Mouse (Mus musculus) hindlimb bud, embryonic 11.5 days (tissue): Measurements from ENCODE around the gene Nes.

Source experiments
- DNase-seq: peaks from one replicate; pipeline ENCODE4 v3.0.0-alpha.2; 2012; ENCODE audit warnings: low read depth, low spot score; ENCODE audit errors: extremely low spot score

The Nes gene

DNA sequence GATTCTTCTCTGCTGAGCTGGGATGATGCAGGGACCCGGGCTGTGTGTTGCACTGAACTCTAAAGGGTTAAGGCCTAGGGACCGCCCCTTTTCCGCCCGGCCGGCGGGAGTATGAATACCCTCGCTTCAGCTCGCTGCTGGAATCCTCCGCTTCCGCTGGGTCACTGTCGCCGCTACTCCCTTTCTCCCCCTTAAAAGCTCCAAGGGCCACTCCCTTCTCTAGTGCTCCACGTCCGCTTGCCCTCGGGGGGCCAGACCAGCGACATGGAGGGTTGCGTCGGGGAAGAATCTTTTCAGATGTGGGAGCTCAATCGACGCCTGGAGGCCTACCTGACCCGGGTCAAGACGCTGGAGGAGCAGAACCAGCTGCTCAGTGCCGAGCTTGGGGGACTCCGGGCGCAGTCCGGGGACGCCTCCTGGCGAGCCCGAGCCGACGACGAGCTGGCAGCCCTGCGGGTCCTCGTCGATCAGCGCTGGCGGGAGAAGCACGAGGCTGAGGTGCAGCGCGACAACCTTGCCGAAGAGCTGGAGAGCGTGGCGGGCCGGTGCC lies at the start of gene Nes:
TSS of gene Nes (plus strand) at position 140 of the 550 bp plus-strand sequence.
- DNase-seq = no peak

DNA sequence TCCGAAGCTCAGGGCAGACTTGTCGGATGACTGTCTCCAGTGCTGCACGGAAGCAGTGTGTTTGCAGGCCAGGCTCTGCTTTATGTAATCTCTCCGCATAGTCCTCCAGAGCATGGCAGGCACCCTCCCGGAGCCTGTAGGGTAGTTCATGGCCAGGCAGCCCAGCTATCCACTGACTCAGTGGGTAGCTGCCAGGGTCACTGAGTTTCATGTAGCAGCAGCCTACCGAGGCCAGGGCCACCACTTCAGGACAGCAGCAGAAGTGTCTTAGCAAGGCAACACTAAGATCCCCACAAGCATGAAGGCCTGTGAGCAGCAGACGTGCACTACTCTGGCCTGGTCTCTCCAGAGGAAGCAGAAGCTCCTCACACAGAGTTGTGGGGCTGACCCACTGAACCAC lies 45.9 kb upstream of the Nes start:
- no peak for DNase-seq

DNA sequence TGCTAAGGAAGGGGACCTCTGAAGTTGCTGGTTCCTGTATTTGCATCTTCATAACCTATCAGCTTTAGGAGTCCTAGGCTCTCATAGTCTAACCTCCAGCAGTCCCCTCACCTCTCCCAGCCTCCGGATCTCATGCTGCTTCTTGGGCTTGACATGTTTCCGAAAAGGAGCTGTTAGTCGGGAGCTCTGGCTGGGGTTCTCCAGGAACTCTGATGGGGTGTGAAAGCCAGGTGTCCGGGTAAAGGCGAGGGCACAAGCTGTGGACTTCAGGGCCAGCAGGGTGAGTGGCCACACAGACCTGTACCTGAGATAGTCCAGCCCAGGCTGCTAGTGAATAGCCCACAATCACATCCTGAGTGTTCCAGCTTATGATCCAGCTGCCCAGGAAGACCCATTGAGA lies 43.4 kb upstream of the Nes start:
- no peak for DNase-seq

DNA sequence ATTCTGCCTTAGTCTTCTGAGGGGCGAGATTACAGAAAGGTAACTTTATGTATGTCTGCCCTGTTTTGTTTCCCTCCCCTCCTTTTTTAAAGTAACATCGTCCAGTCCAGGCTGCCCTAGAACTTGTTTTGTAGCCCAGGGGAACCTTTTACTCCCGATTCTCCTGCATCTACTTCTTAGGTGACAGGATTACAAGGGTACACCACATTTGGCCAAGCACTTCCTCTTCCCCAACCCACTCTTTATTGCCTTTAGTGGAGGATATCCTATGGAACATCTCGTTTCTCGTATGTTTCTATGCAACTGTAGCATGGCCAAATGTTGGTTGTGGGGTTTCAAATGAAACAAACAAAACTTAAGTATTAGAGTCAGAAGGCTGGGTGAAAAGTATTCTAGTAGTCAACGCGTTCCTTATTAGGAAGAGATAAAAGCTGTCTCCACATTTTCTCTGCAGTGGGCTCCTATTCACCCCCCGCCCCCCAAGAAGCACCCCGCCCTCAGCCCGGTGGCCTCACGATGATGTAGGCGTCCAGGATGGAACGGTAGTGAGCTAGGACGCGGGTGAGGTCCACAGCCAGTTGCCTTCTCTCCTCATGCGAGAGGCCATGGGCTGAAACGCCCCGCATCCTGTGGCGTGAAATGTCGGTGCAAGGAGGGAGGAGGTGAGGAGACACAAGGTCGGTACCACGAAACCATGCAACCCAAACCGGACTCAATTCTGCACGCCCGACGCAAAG lies 41.4 kb upstream of the Nes start:
- DNase-seq = no peak

DNA sequence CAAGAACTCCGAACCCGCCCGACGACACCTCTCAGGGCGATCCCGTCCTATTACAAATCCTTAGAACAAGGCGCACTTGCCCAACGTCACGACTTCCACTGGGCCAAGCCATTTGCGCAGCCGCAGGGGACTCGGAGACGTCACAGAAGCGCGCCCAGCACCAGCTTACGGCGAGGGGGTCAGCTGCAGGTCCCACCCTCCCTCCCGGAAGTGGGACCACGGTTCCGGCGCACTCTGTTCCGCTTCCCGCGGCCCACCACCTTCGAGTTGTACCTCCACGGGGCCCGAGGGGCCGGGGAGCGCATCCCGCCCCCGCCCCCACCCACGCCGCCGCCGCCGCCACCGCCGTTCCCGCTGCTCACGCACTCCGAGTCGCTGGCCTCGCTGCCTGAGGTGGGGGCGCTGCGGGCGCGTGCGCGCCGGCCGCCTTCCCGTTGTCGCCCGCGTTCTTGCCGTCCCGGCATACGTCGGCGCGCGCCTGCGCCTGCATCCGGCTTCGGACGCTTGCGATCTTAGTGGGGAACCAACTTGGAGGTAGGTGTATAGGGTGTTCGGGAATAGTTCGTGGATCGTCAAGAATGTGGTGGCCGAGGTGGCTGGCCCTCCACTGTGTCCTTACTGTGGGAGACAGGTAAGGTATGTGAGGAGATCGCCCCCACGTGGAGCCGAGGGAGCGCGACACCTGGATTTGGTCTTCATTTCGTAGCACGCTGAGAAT lies 40.6 kb upstream of the Nes start, which contains the start of the genes Isg20l2 and Rrnad1:
TSS of gene Isg20l2 (plus strand) at position 237 of the 718 bp plus-strand sequence.
TSS of gene Rrnad1 (minus strand) at position 640 of the 718 bp plus-strand sequence.
- no peak for DNase-seq

DNA sequence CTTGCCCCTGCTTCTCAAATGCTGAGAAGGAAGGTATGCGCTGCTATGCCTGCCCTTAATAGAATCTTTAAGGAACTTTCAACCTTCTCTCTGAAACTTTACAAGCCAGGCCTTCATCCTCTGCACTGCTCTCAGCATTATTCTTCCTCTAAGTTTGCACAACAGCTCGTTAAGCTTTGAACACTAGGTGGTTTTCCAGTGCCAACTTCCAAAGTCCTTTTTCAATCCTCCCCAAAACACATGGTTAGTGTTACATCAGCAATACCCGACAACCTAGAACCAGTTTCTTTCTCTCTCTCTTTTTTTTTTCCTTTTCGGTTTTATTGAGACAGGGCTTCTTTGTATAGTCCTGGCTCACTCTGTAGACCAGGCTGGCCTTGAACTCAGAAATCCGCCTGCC lies 36.9 kb upstream of the Nes start:
- DNase-seq = no peak

DNA sequence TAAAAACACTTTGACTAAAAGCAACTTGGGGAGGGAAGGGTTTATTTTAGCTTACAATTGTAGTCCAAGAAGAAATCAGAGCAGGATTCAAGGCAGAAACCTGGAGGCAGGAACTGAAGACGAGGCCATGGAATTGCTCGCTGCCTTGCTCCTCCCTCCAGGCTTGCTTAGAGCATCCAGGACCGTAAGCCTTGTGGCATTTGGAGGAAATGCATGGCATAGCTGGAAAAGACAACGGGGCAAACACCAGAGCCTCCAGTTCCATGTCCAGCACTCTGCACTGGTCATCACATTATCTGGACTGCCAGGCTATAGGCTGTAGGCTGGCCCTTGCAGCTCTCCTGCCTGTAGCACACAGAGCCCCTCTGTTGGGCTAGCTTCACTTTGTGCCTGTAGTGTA lies 36.4 kb upstream of the Nes start:
- no peak for DNase-seq

DNA sequence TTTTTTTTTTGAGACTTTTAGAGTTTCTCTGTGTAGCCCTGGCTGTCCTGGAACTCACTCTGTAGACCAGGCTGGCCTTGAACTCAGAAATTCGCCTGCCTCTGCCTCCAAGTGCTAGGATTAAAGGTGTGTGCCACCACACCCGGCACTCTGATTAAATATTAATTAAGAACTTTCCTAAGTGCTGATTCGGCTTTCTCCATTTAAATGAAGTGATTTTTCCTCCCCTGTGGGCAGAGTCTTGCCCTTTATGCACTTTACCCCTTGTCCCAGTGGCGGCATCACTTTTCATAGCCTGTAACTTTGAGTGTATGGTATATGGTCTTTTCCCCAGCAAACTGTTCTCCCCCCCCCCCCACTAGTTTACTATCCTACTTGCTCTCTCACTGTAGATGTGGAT lies 35.7 kb upstream of the Nes start:
- DNase-seq = no peak

DNA sequence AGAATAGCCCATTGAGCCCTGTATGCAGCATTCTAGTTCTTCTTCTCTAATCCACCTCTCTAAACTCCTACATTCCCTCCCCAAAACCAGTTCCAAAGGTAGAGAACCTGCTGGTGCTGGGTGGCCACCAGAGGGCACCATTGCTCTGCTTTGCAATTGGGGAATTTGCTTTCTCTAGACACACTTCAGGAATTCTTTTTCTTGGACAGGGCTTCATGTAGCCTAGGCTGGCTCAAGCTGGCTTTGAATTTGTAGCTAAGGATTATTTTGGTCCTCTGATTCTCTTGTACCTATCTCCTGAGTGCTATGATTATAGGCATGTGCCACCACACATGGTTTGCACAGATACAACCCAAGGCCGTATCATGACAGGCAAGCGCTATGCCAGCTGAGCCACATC lies 35.1 kb upstream of the Nes start:
- no peak for DNase-seq

DNA sequence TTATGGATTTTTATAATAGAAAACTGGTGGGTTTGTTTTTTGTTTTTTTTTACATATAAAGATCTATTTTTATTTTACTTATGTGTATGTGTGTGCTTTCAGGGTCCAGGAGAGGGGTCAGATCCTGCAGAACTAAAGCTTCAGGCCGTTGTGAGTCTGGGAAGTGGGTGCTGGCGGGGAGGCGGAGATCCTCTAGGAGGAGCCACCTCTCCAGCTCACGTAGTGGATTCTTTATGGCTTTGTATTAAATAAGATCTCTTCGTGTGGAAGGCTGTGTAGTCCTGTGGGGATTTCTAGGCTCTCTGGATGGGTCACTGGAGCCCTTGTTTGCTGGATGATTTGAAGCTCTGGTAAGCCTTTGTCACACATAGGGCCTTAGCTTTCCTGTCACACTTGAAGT lies 30.3 kb upstream of the Nes start:
- no peak for DNase-seq

DNA sequence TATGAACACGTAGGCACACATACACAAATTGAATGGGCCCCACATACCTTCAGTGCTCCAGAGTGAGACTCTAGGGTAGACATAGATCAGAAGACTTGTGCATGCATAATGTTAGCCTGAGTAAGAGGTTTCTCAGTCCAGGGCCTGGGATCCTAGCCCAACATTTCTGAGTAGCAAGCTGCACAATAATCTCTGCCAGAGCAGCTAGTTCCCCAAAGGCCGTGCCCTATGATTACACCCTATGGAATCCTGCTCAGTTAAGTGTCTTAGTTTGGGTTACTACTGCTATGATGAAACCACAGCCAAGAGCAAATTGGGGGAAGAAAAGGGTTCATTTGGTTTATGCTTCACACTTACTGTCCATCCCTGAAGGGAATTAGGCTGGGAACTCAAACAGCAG lies 28.4 kb upstream of the Nes start:
- DNase-seq = no peak

DNA sequence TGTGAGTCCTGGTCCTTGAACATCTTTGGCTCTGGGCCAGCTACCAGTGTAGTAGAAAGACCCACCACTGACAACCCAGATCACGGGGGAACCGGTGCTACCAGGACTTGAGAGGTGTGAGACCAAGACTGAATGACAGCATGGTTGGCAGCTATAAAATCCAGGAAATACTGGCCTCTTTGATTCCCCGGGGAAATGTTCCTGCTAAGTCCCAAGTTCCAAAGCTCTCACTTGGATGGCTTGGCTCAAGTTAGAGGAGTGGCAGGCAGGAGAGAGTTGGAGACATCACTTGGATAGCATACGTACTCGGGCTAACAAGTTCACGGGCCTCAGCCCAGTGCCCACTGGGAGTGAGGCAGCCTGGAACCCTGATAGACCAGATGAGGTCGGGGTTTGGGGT lies 27.3 kb upstream of the Nes start:
- DNase-seq = no peak

DNA sequence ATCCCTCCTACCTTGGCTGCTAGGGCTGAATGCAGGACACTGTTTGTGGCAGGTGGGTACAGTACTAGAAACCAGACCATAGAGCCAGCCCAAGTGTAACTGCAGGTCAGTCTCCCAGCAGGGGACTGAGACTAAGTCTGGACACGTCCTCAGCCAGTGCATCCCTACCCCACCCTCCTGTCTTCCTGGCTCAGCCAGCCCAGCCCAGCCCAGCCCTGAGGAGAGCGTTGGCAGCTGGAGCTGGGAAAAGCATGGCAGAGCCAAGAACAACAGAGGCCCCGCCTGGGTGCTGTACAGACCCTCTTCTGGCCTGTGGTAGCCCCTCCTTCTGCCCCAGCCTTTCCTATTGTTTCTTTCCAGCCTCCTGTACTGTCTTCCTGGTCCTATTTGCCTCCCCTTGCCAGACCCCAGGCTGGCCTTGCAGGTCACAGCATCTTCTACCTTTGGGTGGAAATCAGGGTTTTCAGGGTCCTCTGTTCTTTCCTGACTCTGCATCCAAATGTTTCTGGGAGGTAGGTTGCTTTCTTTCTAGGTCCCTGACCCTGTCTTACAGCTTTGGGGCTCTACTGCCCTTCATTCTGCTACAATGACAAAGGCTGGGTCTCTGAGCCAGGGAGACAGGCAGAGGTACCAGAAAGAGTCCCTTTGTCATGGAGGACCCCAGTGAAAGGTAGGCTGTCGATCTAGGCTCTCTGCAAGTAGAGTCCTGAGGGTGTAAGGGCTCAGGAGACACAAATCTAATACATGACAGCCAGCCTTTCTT lies 25.9 kb upstream of the Nes start:
- no peak for DNase-seq

DNA sequence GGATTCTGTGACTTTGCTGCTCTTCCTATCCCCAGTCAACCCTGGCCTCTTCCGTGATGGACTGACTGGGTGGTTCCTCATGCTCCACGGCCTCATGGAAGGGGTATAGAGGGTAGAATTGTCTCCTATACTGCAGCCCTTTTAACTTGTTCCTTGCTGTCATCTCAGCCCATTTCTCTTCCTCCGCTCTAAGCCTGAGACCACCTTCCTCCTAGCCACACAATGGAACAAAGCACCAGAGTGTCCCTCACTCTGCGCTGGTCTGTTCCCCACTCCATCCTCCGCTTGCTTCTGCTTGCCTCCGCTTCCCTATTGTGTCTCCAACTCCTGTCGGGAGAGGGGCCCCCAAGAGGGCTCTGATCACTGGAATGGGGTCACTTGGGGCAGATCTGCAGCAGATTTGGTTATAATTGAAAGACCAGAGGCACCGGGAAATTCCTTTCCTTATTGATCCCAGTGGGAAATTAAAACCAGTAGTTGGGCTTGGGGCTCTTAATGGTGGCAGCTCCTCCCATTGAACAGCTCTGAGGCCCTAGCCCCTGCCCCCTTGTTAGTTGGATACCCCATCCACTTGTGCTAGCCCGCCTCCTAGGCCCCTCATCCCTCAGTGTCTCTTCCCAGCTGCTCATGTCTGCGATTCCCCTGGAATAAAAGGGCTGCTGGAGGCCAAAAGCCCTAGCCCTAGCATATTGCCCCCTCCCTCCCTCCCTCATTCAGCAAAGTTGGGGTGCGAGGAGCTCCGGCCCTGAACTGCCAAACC lies 24.9 kb upstream of the Nes start:
- DNase-seq = no peak

DNA sequence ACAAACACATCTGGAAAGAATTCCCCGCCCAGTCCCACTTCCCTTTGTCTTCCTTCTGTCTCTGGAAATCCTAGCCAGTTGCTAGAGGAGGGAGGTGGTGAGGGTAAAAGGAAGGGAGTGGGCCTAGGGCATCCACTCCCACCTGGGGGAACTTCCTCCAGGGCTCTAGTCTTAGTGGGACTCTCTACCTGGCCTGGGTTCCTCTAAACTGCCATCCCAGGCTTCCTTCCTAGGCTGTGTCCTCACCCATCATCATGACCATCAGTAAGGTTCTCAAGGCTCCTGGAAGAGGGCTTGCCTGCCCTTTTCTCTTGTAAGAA lies 24.4 kb upstream of the Nes start:
- no peak for DNase-seq

DNA sequence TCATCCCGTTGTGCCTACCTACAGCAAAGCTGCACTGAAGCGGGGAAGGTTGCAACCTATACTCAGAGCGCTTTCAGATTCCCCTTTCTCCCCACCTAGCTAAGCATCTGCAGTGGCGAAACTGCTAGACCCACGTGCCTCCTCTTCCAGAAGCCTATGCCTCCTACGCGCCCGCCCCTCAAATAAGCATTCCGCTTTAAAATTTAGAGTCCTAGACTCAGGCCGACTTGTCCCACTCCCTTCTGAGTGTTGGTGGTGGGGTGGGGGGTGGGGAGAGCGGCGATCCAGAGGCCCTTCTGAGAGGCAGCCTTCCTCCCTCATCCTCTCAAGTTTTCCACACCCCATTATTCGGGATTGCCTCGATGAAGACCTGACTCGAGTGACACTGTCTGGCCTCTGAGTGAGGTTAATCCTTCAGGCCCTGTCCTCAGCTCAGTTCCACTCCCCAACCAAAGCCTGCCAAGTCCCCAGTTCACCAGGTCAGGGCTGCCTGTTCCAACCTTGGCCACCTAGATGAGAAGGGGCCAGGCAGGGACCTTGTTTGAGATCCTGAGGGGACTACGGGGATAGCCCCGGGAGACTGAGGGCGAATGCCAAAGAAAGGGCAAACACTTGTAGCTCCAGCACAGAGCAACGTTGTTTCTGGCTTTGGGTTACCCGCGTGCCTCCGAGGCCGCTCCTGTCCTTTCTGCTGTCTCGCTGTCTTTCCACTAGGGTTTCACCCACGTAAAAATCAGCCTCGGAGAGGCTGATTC lies 23.6 kb upstream of the Nes start:
- no peak for DNase-seq

DNA sequence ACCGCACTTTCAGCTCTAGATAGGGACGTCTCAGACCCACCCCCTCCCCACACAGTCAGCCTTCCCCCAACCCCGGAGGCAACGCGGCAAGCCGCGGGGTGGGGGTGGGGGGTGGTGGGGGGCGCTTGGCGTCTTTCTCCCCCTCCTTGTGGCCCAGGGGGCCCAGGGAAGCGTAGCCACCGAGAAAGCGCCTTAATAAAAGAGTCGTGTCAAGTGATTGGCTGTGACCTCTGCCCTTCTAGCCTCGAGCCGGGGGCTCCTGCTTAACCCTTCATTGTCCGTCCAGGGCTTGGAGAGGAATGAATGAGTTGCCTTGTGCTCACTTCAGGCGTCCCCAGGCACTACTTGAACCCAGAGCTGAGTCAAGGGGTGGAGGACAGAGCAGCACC lies 23.1 kb upstream of the Nes start:
- no peak for DNase-seq

DNA sequence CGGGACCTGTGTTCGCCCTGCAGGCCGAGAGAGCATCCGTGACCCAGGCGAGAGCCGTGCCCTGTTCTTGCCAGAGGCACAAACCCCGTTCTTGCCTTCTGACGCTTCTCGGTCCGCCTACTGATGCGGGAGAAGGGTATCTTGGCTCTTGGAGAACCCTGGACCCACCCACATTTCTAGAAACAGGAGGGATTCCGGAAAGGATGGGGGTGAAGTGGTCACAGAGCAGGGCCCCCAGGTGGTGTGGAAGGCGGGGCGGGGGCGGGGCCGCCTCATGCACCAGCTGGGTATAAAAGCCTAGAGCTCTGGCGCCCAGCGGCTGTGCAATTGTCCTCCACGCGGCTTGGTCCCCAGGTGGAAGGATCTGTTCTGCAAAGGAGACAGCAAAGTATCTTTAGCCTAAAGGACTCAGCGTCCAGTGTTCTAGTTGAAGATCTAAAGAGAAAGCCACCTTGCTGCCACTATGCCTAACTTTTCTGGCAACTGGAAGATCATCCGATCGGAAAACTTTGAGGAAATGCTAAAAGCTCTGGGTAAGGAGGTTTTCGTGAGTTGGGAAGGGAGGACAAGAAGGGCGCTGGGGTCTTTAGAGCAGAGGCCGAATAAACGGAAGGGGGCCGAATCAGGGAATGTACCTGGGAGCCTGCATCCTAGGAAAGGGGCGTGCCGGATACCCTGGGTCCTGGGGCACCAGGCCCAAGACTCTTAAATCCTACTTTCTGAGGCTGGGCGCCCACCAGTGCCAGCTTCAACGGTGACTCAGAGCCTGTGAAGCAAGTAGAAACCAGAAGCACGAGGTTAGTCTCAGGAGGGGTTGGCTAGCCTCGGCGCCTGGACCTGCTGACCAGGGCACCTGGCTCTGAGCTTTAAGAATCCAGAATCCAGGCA lies 22.3 kb upstream of the Nes start, which contains the start of gene Crabp2:
TSS of gene Crabp2 (plus strand) at position 289 of the 888 bp plus-strand sequence.
- DNase-seq = no peak

DNA sequence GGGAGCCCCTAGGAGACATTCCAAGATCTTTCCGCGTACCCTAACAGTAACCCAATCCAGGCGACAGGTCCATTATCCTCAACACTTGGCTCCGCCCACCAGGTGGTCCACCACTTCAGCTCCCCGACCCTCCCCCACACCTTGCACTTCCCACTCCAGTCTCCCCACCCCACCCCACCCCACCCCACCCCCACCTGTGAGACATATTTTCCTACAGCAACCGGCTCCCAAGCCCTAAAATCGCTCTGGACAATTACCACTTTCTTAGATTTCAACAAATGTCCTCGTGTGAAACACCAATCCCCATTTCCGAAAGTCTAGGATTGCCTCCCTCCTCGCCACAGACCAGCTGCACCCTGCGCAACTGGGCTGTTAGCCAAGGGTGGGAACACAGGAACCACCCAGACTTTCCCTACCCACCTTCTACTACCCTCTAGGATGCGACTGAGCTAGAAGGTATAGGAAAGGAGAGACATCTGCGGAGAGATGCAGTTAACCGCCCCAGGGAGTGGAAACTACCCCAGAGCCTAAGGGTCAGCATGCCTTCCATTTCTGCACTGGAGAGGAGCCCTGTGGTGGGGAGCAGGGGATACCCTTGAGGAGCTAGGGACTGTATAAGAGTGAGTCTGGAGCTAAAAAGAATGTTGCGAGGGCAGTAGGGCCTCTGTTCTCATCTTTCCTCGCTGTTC lies 21.5 kb upstream of the Nes start:
- DNase-seq = no peak
